In genomic region chr7:134224421-134224740, GRCm38 (mm10) we compare ENCODE assay signal across 8 mouse cellular contexts. TPM values are rescaled to one million over a fixed set of nuclear protein-coding genes. Genes with fewer than 3 reads are reported as not detected.
A peak's percentile ranks its signal among the peaks of the same experiment; 100 is the strongest.
DNase-seq lines count a peak whose midpoint lies in the region; ATAC-seq lines count a peak whose summit lies in the region.

No protein-coding gene starts in this region.

- peak; percentile 6 for DNase-seq in layer of hippocampus, adult 11-12 months (ENCODE audit: low spot score)
- DNase-seq in layer of hippocampus, postnatal 14 days (ENCODE audit: low spot score in 2 of 2) = no peak
- no peak for DNase-seq in natural killer cell, adult 2 months (ENCODE audit: low spot score in 2 of 2)
- DNase-seq in right cerebral cortex, postnatal 14 days = no peak
- DNase-seq in cerebellum, adult 8-10 months = no peak

- H3K9me3 ChIP-seq in heart, embryonic 16.5 days (replicated peaks; ENCODE audit: control insufficient read depth, low read length) = no peaks in the 10 kb centered on the region
- H3K9me3 ChIP-seq in liver, embryonic 16.5 days (replicated peaks; ENCODE audit: control insufficient read depth, low read length) = no peaks in the 10 kb centered on the region

- peaks cover 9% of the 10 kb centered on the region; the same call in 1 of the 2 replicates for H3K4me1 ChIP-seq in brown adipose tissue, adult 24 weeks (ENCODE audit: control insufficient read depth, insufficient read depth, insufficient read length, low read length)
- peaks cover 8% of the 10 kb centered on the region for H3K4me1 ChIP-seq in heart, embryonic 16.5 days (ENCODE audit: control insufficient read depth, insufficient read depth, low read length)
- no peaks in the 10 kb centered on the region for H3K4me1 ChIP-seq in liver, embryonic 16.5 days (ENCODE audit: control insufficient read depth, low read depth, low read length)

- peak overlapping the region; percentile 99 for H3K4me2 ChIP-seq in heart, embryonic 16.5 days (ENCODE audit: low read depth, low read length)
- H3K4me2 ChIP-seq in liver, embryonic 16.5 days (ENCODE audit: low read depth, low read length) = peak overlapping the region; percentile 36

- peak overlapping the region; percentile 80 for H3K4me3 ChIP-seq in brown adipose tissue, adult 24 weeks (ENCODE audit: insufficient read depth, low read depth, low read length)
- H3K4me3 ChIP-seq in heart, embryonic 16.5 days (ENCODE audit: low read length) = peak overlapping the region; percentile 75
- peak overlapping the region; percentile 42 for H3K4me3 ChIP-seq in liver, embryonic 16.5 days (ENCODE audit: low read depth, low read length)

- H3K27ac ChIP-seq in brown adipose tissue, adult 24 weeks (replicated peaks; ENCODE audit: low read depth, low read length) = peak overlapping the region; percentile 80
- H3K27ac ChIP-seq in heart, embryonic 16.5 days (ENCODE audit: low read length) = peak overlapping the region; percentile 61
- H3K27ac ChIP-seq in liver, embryonic 16.5 days (ENCODE audit: low read length) = 0 out of 2 replicates have a peak overlapping the region, but pooled peaks have one; percentile 14

- H3K27me3 ChIP-seq in heart, embryonic 16.5 days (ENCODE audit: control insufficient read depth, insufficient read depth, low read length) = peaks cover 20% of the 10 kb centered on the region
- H3K27me3 ChIP-seq in liver, embryonic 16.5 days (ENCODE audit: control insufficient read depth, insufficient read depth, low read depth, low read length) = peaks cover 25% of the 10 kb centered on the region

- peak overlapping the region; percentile 75 for H3K9ac ChIP-seq in heart, embryonic 16.5 days (ENCODE audit: low read length)
- 0 out of 2 replicates have a peak overlapping the region, but pooled peaks have one; percentile 20 for H3K9ac ChIP-seq in liver, embryonic 16.5 days (ENCODE audit: low read depth, low read length)

- no peaks in the 10 kb centered on the region for H3K36me3 ChIP-seq in heart, embryonic 16.5 days (ENCODE audit: control insufficient read depth, insufficient read depth)
- H3K36me3 ChIP-seq in liver, embryonic 16.5 days (ENCODE audit: control insufficient read depth, insufficient read depth) = no peaks in the 10 kb centered on the region

- 0% methylated on average over 14 of the region's 14 CpGs for WGBS in heart, embryonic 16.5 days
- under 1% methylated on average over 14 of the region's 14 CpGs for WGBS in liver, embryonic 16.5 days (ENCODE audit: insufficient replicate concordance)

- no peak; the same call in 1 of the 2 replicates for ATAC-seq in heart, embryonic 16.5 days (replicated peaks; ENCODE audit: extremely low read depth, insufficient read depth, low FRiP score)
- ATAC-seq in liver, embryonic 16.5 days (ENCODE audit: low read depth) = no peak

RNA-seq across cellular contexts. Expression of gene Adam12, which starts 7.6 kb away (rescaled TPM):
- 10 to 100 TPM; 12.4 to 12.6 TPM for total RNA-seq in layer of hippocampus, postnatal 14 days (2021)
- 10.4 and 10.5 TPM in 2 replicates for polyA plus RNA-seq in brown adipose tissue, adult 24 weeks (2012; ENCODE audit: insufficient read depth, insufficient read length, missing spikeins)
- 3.1 and 3.8 TPM in 2 replicates for polyA plus RNA-seq in heart, embryonic 16.5 days (2015; fragmentation: Nextera tagmentation; extraction: Ambion mirVana)
- 0.88 and 1.4 TPM in 2 replicates for polyA plus RNA-seq in liver, embryonic 16.5 days (2015; fragmentation: Nextera tagmentation; extraction: Ambion mirVana)

Comparison
In these comparisons a context has a peak if more than half of its experiments do, and no peak if none do; other contexts are left out.
1. H3K27ac ChIP-seq: peak in every context shown above with its lines; median percentile 80 in brown adipose tissue, adult 24 weeks; 61 in heart, embryonic 16.5 days; 14 in liver, embryonic 16.5 days.